Mouse (Mus musculus) right cerebral cortex, postnatal 4 days (tissue): ENCODE measurements around the gene Slc4a1.

Source experiments
- DNase-seq: peaks from one replicate; pipeline ENCODE4 v3.0.0-alpha.2; 2022

The Slc4a1 gene

GRCm38 (mm10) chr11:102319410-102319792 is 46.6 kb downstream of the Slc4a1 start, which contains the start of gene Ubtf:
Gene Ubtf, minus strand, starts transcription at chr11:102319742.
- peak; percentile 80 for DNase-seq

GRCm38 (mm10) chr11:102318576-102319409 is 47.2 kb downstream of the Slc4a1 start:
- DNase-seq = peak; percentile 56

GRCm38 (mm10) chr11:102317901-102318575 is 48.0 kb downstream of the Slc4a1 start:
- DNase-seq = peak; percentile 74

GRCm38 (mm10) chr11:102317298-102317900 is 48.6 kb downstream of the Slc4a1 start:
- DNase-seq = peak; percentile 59

GRCm38 (mm10) chr11:102316572-102317297 is 49.3 kb downstream of the Slc4a1 start:
- DNase-seq = peak; percentile 83

- no peak for DNase-seq
Observed at GRCm38 (mm10) chr11:102315690-102316571, 50.1 kb downstream of the Slc4a1 start.

GRCm38 (mm10) chr11:102314321-102314720 is 51.7 kb downstream of the Slc4a1 start:
- no peak for DNase-seq

GRCm38 (mm10) chr11:102312586-102312985 is 53.4 kb downstream of the Slc4a1 start:
- DNase-seq = no peak

- no peak for DNase-seq
Observed at GRCm38 (mm10) chr11:102311966-102312365, 54.0 kb downstream of the Slc4a1 start.

GRCm38 (mm10) chr11:102310768-102311695 is 55.0 kb downstream of the Slc4a1 start:
- no peak for DNase-seq

- DNase-seq = no peak
Observed at GRCm38 (mm10) chr11:102309821-102310617, 56.0 kb downstream of the Slc4a1 start.

- peak; percentile 97 for DNase-seq
Observed at GRCm38 (mm10) chr11:102308979-102309378, 57.0 kb downstream of the Slc4a1 start.

- DNase-seq = no peak
Observed at GRCm38 (mm10) chr11:102308104-102308503, 57.9 kb downstream of the Slc4a1 start.

- DNase-seq = no peak
Observed at GRCm38 (mm10) chr11:102305359-102305758, 60.6 kb downstream of the Slc4a1 start.

- DNase-seq = no peak
Observed at GRCm38 (mm10) chr11:102304141-102304540, 61.9 kb downstream of the Slc4a1 start.

GRCm38 (mm10) chr11:102299839-102300238 is 66.2 kb downstream of the Slc4a1 start:
- DNase-seq = peak; percentile 69
